Mouse (Mus musculus): ENCODE measurements around the gene Srsf2. TPM values are rescaled to one million over a fixed set of nuclear protein-coding genes. Genes with fewer than 3 reads are reported as not detected.

The Srsf2 gene
- polyA plus RNA-seq, 1 experiment from 2014 or later: 360 TPM

DNA sequence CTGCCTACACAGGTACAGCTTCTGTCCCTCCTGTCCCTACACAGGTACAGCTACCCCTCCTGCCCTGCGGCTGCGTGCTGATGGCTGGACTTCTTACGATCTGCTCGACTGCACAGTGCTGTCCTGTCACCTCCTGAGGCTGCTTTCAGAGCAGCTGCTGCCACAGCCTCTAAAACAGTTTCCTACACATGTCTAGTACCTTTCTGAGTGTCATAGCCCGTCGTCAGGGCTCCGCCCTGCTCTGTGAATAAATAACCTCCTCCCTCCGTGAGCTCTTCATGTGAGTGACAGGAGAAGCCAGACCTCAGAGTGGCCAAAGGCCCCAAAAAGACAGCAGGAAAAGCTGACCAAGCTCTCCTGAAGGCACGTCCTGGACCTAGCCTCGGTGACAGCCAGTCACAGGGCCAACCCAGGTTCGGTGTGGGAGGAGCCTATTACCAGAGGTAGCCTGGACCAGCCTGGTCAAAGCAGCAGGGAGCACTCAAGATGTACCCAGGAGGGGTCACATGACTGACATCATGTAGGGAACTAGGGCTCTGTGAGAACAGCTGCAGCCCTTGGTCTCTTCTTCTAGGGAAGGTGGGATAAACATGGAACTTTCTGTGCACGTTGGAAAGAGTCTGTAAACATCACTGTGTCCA lies 13.2 kb upstream of the Srsf2 start:
- 70% methylated on average over 12 of the region's 12 CpGs for WGBS (ENCODE audit: insufficient replicate concordance)
- no peak overlapping the region for H3K9ac ChIP-seq (ENCODE audit: low read depth, low read length)
- H3K4me2 ChIP-seq (ENCODE audit: low read depth, low read length): no peak overlapping the region
- no peaks in the 10 kb centered on the region for H3K27me3 ChIP-seq (ENCODE audit: control insufficient read depth, insufficient read depth, low read depth, low read length)
- H3K9me3 ChIP-seq (replicated peaks; ENCODE audit: control insufficient read depth, low read length): no peaks in the 10 kb centered on the region
- no peak for ATAC-seq (ENCODE audit: low read depth)
- no peak overlapping the region for H3K4me3 ChIP-seq (ENCODE audit: low read depth, low read length)
- no peaks in the 10 kb centered on the region for H3K4me1 ChIP-seq (ENCODE audit: control insufficient read depth, low read depth, low read length)
- H3K27ac ChIP-seq (ENCODE audit: low read length): no peak overlapping the region
- peaks cover 6% of the 10 kb centered on the region for H3K36me3 ChIP-seq (ENCODE audit: control insufficient read depth, insufficient read depth)

DNA sequence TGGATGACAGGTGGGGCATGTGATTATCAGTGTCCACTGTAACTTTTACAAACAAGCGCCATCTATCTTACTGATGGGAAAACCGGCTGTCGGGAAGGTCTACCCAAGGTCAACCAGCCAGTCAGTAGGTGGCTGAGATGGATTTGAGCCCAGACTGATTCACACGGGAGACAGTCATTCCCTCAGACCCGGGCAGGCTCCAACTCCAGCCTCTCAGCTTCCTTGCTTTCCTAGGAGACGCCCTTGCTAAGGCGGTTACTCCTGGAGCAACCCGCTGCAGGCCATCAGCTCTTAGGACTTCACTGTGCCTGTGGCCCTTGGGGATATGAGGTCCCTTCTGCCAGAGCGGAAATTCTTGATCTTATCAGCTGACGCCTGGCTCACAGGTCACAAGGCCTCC lies 11.6 kb upstream of the Srsf2 start:
- Histone ChIP-seq H3K36me3 (ENCODE audit: control insufficient read depth, insufficient read depth) (peaks cover 7% of the 10 kb centered on the region), H3K27me3 (ENCODE audit: control insufficient read depth, insufficient read depth, low read depth, low read length) (no peaks in the 10 kb centered on the region), H3K9ac (ENCODE audit: low read depth, low read length) (no peak overlapping the region), H3K4me3 (ENCODE audit: low read depth, low read length) (no peak overlapping the region), H3K4me2 (ENCODE audit: low read depth, low read length) (no peak overlapping the region), H3K9me3 (replicated peaks; ENCODE audit: control insufficient read depth, low read length) (no peaks in the 10 kb centered on the region), H3K4me1 (ENCODE audit: control insufficient read depth, low read depth, low read length) (no peaks in the 10 kb centered on the region), H3K27ac (ENCODE audit: low read length) (no peak overlapping the region)
- 65% methylated on average over 10 of the region's 10 CpGs for WGBS (ENCODE audit: insufficient replicate concordance)
- no peak for ATAC-seq (ENCODE audit: low read depth)

DNA sequence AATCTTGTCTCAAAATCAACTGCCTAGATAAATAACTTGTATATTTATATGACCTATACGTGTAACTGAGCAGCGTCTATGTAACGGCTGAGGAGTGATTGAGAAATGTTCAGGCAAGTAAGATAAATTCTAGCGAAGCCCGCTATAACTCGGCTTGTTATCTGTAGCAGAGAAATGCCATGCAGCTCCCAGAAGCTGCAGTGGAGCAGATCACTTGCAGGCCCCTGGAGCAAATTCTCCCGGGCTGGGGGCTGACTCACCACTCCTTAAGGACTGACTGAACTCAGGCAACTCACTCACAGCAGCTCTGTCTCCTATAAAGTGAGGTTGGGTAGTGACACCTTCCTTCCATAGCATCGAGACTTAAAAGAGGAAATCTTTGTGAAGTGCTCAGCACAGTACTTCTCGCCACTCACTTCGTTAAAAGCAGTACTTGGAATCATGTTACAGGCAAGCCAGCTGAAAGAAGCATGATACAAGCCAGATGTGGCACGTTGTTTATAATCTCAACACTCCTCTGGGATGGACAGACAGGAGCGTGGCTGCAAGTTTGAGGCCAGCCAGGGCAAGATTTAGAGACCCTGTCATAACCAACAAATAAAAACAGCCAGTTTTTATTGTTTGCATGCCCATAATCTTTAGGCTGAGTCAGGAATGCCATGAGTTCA lies 4.4 kb upstream of the Srsf2 start:
- no peak overlapping the region for H3K27ac ChIP-seq (ENCODE audit: low read length)
- H3K36me3 ChIP-seq (ENCODE audit: control insufficient read depth, insufficient read depth): peaks cover 6% of the 10 kb centered on the region; the same call in 1 of the 2 replicates
- no peaks in the 10 kb centered on the region for H3K9me3 ChIP-seq (replicated peaks; ENCODE audit: control insufficient read depth, low read length)
- H3K4me3 ChIP-seq (ENCODE audit: low read depth, low read length): no peak overlapping the region
- peaks cover 10% of the 10 kb centered on the region for H3K4me1 ChIP-seq (ENCODE audit: control insufficient read depth, low read depth, low read length)
- H3K4me2 ChIP-seq (ENCODE audit: low read depth, low read length): no peak overlapping the region
- H3K9ac ChIP-seq (ENCODE audit: low read depth, low read length): no peak overlapping the region
- ATAC-seq (ENCODE audit: low read depth): no peak
- WGBS (ENCODE audit: insufficient replicate concordance): 61% methylated on average over 12 of the region's 12 CpGs
- H3K27me3 ChIP-seq (ENCODE audit: control insufficient read depth, insufficient read depth, low read depth, low read length): no peaks in the 10 kb centered on the region

DNA sequence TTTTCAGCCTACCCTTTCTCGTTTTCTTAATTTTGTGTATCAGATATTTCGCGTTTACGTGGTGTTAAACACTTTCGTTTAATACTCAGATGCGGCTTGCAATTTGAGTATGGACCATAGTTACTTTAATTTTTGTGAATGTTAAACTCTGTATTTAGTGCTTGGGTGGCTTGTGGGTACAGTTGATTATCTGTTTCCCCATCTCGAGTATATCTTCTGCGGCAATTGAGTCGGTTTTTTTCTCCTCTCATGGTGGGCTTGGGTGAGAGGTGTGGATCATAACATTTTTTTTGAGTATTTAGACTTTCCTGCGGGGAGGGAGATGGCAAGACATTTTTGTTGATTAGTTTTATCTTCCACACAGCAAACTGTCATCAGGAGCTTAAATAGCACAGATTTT lies 1.4 kb upstream of the Srsf2 start:
- Histone ChIP-seq H3K4me3 (ENCODE audit: low read depth, low read length) (peak overlapping the region; percentile 96), H3K27me3 (ENCODE audit: control insufficient read depth, insufficient read depth, low read depth, low read length) (no peaks in the 10 kb centered on the region), H3K4me1 (ENCODE audit: control insufficient read depth, low read depth, low read length) (peaks cover 12% of the 10 kb centered on the region), H3K27ac (ENCODE audit: low read length) (peak overlapping the region; percentile 92), H3K36me3 (ENCODE audit: control insufficient read depth, insufficient read depth) (peaks cover 20% of the 10 kb centered on the region), H3K9me3 (replicated peaks; ENCODE audit: control insufficient read depth, low read length) (no peaks in the 10 kb centered on the region), H3K4me2 (ENCODE audit: low read depth, low read length) (peak overlapping the region; percentile 87), H3K9ac (ENCODE audit: low read depth, low read length) (peak overlapping the region; percentile 69)
- 18% methylated on average over 10 of the region's 10 CpGs for WGBS (ENCODE audit: insufficient replicate concordance)
- ATAC-seq (ENCODE audit: low read depth): no peak

DNA sequence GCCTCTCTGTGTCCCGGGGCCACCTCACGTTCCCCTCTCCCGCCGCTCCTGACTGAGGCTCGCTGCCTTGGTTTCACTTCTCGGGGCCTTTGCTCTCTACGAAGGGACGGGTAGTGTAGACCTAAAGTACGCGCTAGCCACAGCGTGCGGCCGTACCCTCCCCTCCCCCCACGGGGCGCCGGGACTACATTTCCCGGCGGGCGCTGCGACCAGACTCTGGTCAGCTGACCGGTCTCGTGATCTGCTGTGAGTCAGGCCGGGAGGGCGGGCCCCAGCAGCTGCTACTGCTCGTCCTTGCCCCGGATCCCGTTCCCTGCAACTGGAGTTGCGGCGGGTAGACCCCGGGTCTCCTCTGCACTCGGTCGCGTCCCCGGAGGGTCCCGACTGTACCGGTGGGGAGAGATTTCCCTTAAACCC lies 626 bp upstream of the Srsf2 start:
- H3K4me3 ChIP-seq (ENCODE audit: low read depth, low read length): peak overlapping the region; percentile 96
- H3K27ac ChIP-seq (ENCODE audit: low read length): peak overlapping the region; percentile 92
- no peaks in the 10 kb centered on the region for H3K9me3 ChIP-seq (replicated peaks; ENCODE audit: control insufficient read depth, low read length)
- peak; percentile 84 for ATAC-seq (ENCODE audit: low read depth)
- H3K27me3 ChIP-seq (ENCODE audit: control insufficient read depth, insufficient read depth, low read depth, low read length): no peaks in the 10 kb centered on the region
- peak overlapping the region; percentile 69 for H3K9ac ChIP-seq (ENCODE audit: low read depth, low read length)
- peaks cover 12% of the 10 kb centered on the region for H3K4me1 ChIP-seq (ENCODE audit: control insufficient read depth, low read depth, low read length)
- under 1% methylated on average over 36 of the region's 36 CpGs for WGBS (ENCODE audit: insufficient replicate concordance)
- peaks cover 24% of the 10 kb centered on the region for H3K36me3 ChIP-seq (ENCODE audit: control insufficient read depth, insufficient read depth)
- peak overlapping the region; percentile 87 for H3K4me2 ChIP-seq (ENCODE audit: low read depth, low read length)

DNA sequence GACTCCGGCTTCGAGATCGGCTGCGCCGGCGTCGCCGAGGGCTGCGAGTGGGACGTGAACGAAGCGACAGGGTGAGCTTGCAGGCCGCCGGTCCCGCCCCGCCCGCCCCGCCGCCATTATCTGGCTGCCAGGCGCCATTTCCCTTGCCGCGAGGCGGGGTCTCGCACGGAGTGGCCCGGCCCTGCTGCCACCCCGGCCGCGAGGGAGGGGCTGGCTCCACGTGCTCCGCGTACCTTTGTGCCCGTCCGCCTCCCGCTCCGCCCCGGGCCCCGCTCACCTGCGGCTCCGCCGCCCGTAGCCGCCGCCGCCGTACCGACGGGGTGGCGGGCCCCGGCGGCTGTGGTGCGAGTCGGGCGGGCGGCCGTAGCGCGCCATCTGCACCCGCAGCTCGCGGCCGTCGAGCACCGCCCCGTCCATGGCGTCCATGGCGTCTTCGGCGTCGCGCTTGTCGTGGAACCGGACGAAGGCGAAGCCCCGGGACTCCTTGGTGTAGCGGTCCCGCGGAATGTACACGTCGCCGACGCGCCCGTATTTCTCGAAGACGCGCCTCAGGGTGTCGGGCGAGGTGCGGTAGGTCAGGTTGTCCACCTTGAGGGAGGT lies 503 bp downstream of the Srsf2 start, which contains the start of gene Mfsd11:
Gene Mfsd11 (plus strand): TSS at position 150 of the 600 bp plus-strand sequence.
- peak within 1 kb of the TSS; percentile 96 for H3K9ac ChIP-seq (ENCODE audit: low read depth, low read length)
- peaks cover 12% of the 10 kb centered on the region for H3K4me1 ChIP-seq (ENCODE audit: control insufficient read depth, low read depth, low read length)
- peak within 1 kb of the TSS; percentile 96 for H3K4me3 ChIP-seq (ENCODE audit: low read depth, low read length)
- peaks cover 33% of the 10 kb centered on the region for H3K36me3 ChIP-seq (ENCODE audit: control insufficient read depth, insufficient read depth)
- no peaks in the 10 kb centered on the region for H3K27me3 ChIP-seq (ENCODE audit: control insufficient read depth, insufficient read depth, low read depth, low read length)
- ATAC-seq (ENCODE audit: low read depth): peak; percentile 59
- peak within 1 kb of the TSS; percentile 90 for H3K4me2 ChIP-seq (ENCODE audit: low read depth, low read length)
- under 1% methylated on average over 82 of the region's 91 CpGs for WGBS (ENCODE audit: insufficient replicate concordance)
- H3K9me3 ChIP-seq (replicated peaks; ENCODE audit: control insufficient read depth, low read length): no peaks in the 10 kb centered on the region
- H3K27ac ChIP-seq (ENCODE audit: low read length): peak within 1 kb of the TSS; percentile 92

DNA sequence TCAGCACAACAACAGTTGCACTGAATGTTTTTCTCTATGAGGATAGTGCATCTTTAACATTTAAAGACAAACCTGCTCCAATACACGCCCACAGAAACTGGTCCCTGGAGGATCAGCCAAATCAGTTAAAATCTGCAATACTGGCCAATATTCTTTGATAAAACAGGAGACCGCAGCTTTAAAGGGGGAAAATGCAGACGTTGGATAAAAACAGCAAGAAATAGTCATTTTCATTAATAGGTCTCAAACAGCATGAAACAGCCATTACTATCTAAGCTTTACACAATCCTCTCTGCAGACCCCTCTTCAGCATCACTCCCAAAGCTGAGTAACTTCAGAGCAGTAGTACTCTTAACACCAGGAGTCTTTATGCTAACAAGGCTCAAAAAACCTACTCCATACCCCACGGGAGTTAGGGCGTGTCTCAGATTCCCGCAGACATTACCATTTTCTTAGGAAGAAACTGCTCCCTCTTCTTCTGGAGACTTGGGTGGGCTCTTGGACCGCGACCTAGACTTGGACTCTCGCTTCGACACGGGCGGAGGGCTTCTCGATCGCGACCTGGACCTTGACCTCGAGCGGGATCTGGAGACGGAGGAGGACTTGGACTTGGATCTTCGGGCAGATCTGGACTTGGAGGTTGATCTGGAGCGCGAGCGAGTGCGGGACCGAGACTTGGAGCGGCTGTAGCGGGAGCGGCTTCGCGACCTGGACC lies 1.2 kb downstream of the Srsf2 start:
- Histone ChIP-seq H3K4me1 (ENCODE audit: control insufficient read depth, low read depth, low read length) (peaks cover 12% of the 10 kb centered on the region), H3K36me3 (ENCODE audit: control insufficient read depth, insufficient read depth) (peaks cover 35% of the 10 kb centered on the region), H3K4me2 (ENCODE audit: low read depth, low read length) (peak overlapping the region; percentile 90), H3K27me3 (ENCODE audit: control insufficient read depth, insufficient read depth, low read depth, low read length) (no peaks in the 10 kb centered on the region), H3K9me3 (replicated peaks; ENCODE audit: control insufficient read depth, low read length) (no peaks in the 10 kb centered on the region), H3K9ac (ENCODE audit: low read depth, low read length) (peak overlapping the region; percentile 96), H3K27ac (ENCODE audit: low read length) (peak overlapping the region; percentile 92), H3K4me3 (ENCODE audit: low read depth, low read length) (peak overlapping the region; percentile 96)
- WGBS (ENCODE audit: insufficient replicate concordance): 0% methylated on average over 29 of the region's 29 CpGs
- no peak for ATAC-seq (ENCODE audit: low read depth)

DNA sequence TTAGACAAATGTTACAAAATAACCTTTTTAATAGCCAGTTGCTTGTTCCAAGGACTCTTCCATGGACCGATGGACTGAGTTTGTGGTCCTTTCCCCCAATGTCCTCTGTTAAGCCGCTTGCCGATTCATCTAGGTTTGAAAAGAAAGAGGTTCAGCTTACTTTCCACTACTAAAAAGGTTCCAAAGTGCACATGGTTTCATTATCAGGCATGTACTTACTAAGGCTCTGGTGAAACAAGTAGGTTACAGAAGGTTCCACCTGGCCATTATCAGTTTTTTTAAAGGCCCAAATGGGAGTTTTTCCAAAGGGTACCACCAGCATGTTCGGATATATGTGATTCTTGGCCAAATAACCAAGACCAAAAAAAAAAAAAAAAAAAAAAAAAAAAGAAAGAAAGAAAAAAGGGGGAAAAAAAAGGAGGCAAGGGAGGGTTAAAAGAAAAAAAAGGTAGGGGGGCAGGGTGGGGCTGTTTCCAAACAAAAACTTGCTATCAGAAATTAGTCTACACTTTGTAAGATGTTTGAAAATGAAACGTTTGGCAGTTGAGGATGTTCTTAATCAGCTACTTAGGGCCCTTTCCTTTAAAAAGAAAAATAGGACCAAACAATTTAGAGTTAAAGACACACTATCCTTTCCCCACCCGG lies 1.9 kb downstream of the Srsf2 start:
- Histone ChIP-seq H3K27me3 (ENCODE audit: control insufficient read depth, insufficient read depth, low read depth, low read length) (no peaks in the 10 kb centered on the region), H3K9ac (ENCODE audit: low read depth, low read length) (peak overlapping the region; percentile 96), H3K4me2 (ENCODE audit: low read depth, low read length) (peak overlapping the region; percentile 90), H3K36me3 (ENCODE audit: control insufficient read depth, insufficient read depth) (peaks cover 35% of the 10 kb centered on the region), H3K9me3 (replicated peaks; ENCODE audit: control insufficient read depth, low read length) (no peaks in the 10 kb centered on the region), H3K4me3 (ENCODE audit: low read depth, low read length) (peak overlapping the region; percentile 96), H3K27ac (ENCODE audit: low read length) (peak overlapping the region; percentile 62), H3K4me1 (ENCODE audit: control insufficient read depth, low read depth, low read length) (peaks cover 12% of the 10 kb centered on the region)
- 11% methylated on average over 6 of the region's 6 CpGs for WGBS (ENCODE audit: insufficient replicate concordance)
- no peak for ATAC-seq (ENCODE audit: low read depth)
